Mouse (Mus musculus): Measurements from ENCODE around the gene Serpina3n.
"Not testable (repeated sequence)": the region's sequence is repeated elsewhere in the genome, so short reads cannot be mapped to it uniquely, and the experiment has no call there.

The Serpina3n gene

GRCm38 (mm10) chr12:104406454-104406885 lies at the start of gene Serpina3n:
Gene Serpina3n (plus strand): TSS chr12:104406729.
- DNase-seq (ENCODE audit: low read depth, low spot score) = no peak

- DNase-seq (ENCODE audit: low read depth, low spot score) = no peak
Observed at GRCm38 (mm10) chr12:104369986-104370385, 36.5 kb upstream of the Serpina3n start.

- peak; percentile 9 for DNase-seq (ENCODE audit: low read depth, low spot score)
Observed at GRCm38 (mm10) chr12:104377179-104377578, 29.4 kb upstream of the Serpina3n start.

GRCm38 (mm10) chr12:104378351-104378750 lies 28.2 kb upstream of the Serpina3n start:
- not testable (repeated sequence) for DNase-seq (ENCODE audit: low read depth, low spot score)

- peak; percentile 33 for DNase-seq (ENCODE audit: low read depth, low spot score)
Observed at GRCm38 (mm10) chr12:104378815-104379214, 27.7 kb upstream of the Serpina3n start.

GRCm38 (mm10) chr12:104379856-104380255 lies 26.7 kb upstream of the Serpina3n start:
- no peak for DNase-seq (ENCODE audit: low read depth, low spot score)

- peak; percentile 46 for DNase-seq (ENCODE audit: low read depth, low spot score)
Observed at GRCm38 (mm10) chr12:104381071-104381604, 25.4 kb upstream of the Serpina3n start.

GRCm38 (mm10) chr12:104385987-104386386 lies 20.5 kb upstream of the Serpina3n start:
- not testable (repeated sequence) for DNase-seq (ENCODE audit: low read depth, low spot score)

- not testable (repeated sequence) for DNase-seq (ENCODE audit: low read depth, low spot score)
Observed at GRCm38 (mm10) chr12:104386878-104387277, 19.7 kb upstream of the Serpina3n start.

GRCm38 (mm10) chr12:104388477-104388876 lies 18.1 kb upstream of the Serpina3n start:
- no peak for DNase-seq (ENCODE audit: low read depth, low spot score)

GRCm38 (mm10) chr12:104391057-104391456 lies 15.5 kb upstream of the Serpina3n start:
- DNase-seq (ENCODE audit: low read depth, low spot score) = not testable (repeated sequence)

- DNase-seq (ENCODE audit: low read depth, low spot score) = no peak
Observed at GRCm38 (mm10) chr12:104403968-104404367, 2.6 kb upstream of the Serpina3n start.

- no peak for DNase-seq (ENCODE audit: low read depth, low spot score)
Observed at GRCm38 (mm10) chr12:104412507-104412906, 6.0 kb downstream of the Serpina3n start.

- no peak for DNase-seq (ENCODE audit: low read depth, low spot score)
Observed at GRCm38 (mm10) chr12:104414576-104414975, 8.0 kb downstream of the Serpina3n start.

- DNase-seq (ENCODE audit: low read depth, low spot score) = peak; percentile 38
Observed at GRCm38 (mm10) chr12:104415625-104416315, 9.2 kb downstream of the Serpina3n start.

GRCm38 (mm10) chr12:104418340-104419135 lies 12.0 kb downstream of the Serpina3n start:
- peak; percentile 91 for DNase-seq (ENCODE audit: low read depth, low spot score)

- DNase-seq (ENCODE audit: low read depth, low spot score) = peak; percentile 75
Observed at GRCm38 (mm10) chr12:104419136-104419462, 12.6 kb downstream of the Serpina3n start.

GRCm38 (mm10) chr12:104422615-104423392 lies 16.3 kb downstream of the Serpina3n start:
- peak; percentile 75 for DNase-seq (ENCODE audit: low read depth, low spot score)

- DNase-seq (ENCODE audit: low read depth, low spot score) = no peak
Observed at GRCm38 (mm10) chr12:104425591-104425990, 19.1 kb downstream of the Serpina3n start.

GRCm38 (mm10) chr12:104426915-104427314 lies 20.4 kb downstream of the Serpina3n start:
- peak; percentile 93 for DNase-seq (ENCODE audit: low read depth, low spot score)

- DNase-seq (ENCODE audit: low read depth, low spot score) = no peak
Observed at GRCm38 (mm10) chr12:104431359-104431758, 24.8 kb downstream of the Serpina3n start.

GRCm38 (mm10) chr12:104433214-104433613 lies 26.7 kb downstream of the Serpina3n start:
- peak; percentile 94 for DNase-seq (ENCODE audit: low read depth, low spot score)

Data from ZHBTc4 (cell line).